Mouse (Mus musculus): ENCODE measurements around the gene Rab5c.

GRCm38 (mm10) chr11:100671049-100671448, 67.0 kb downstream of the Rab5c start:
- no peak for TF ChIP-seq CTCF (IDR thresholded peaks at IDR 0.05; ENCODE audit: low read depth)
- no peak for TF ChIP-seq EP300 (optimal IDR thresholded peaks at IDR 0.05)
